Mouse (Mus musculus): ENCODE measurements at regions not wholly inside any gene's neighbourhood (a gene's known extent, or its start where the extent isn't known, plus 50 kb on each side); places are given as distances from the start of the nearest gene placed in this dataset.

- Histone ChIP-seq H3K9ac (ENCODE audit: low read length) (no peak overlapping the region), H3K4me1 (ENCODE audit: control insufficient read depth in 2 of 2, insufficient read depth in 2 of 2, low read length in 2 of 2) (no peaks in the 10 kb centered on the region), H3K36me3 (ENCODE audit: control insufficient read depth, insufficient read depth, low read length) (no peaks in the 10 kb centered on the region), H3K4me3 (ENCODE audit: control insufficient read depth in 1 of 2, insufficient read depth in 1 of 2, low read depth in 1 of 2, low read length in 2 of 2) (no peak overlapping the region), H3K27me3 (ENCODE audit: control insufficient read depth, insufficient read depth, low read length) (no peaks in the 10 kb centered on the region), H3K27ac (replicated peaks in 1 of 2; ENCODE audit: control insufficient read depth in 1 of 2, insufficient read depth in 1 of 2, low read depth in 2 of 2, low read length in 2 of 2) (no peak overlapping the region), H3K4me2 (ENCODE audit: low read length) (no peak overlapping the region), H3K9me3 (ENCODE audit: control insufficient read depth, low read length) (no peaks in the 10 kb centered on the region)
- WGBS = 76% methylated on average over 5 of the region's 5 CpGs
- ATAC-seq (ENCODE audit: insufficient number of reproducible peaks, insufficient read depth, low FRiP score, low read depth) = no peak
These were observed 252.4 kb downstream of the Isl1 start for GRCm38 (mm10) chr13:116056976-116057647.

GRCm38 (mm10) chr13:116056112-116056652 lies 253.3 kb downstream of the Isl1 start:
- Histone ChIP-seq H3K9me3 (ENCODE audit: control insufficient read depth, low read length) (no peaks in the 10 kb centered on the region), H3K4me1 (ENCODE audit: control insufficient read depth in 2 of 2, insufficient read depth in 2 of 2, low read length in 2 of 2) (no peaks in the 10 kb centered on the region), H3K9ac (ENCODE audit: low read length) (no peak overlapping the region), H3K27ac (replicated peaks in 1 of 2; ENCODE audit: control insufficient read depth in 1 of 2, insufficient read depth in 1 of 2, low read depth in 2 of 2, low read length in 2 of 2) (no peak overlapping the region), H3K36me3 (ENCODE audit: control insufficient read depth, insufficient read depth, low read length) (no peaks in the 10 kb centered on the region), H3K27me3 (ENCODE audit: control insufficient read depth, insufficient read depth, low read length) (no peaks in the 10 kb centered on the region), H3K4me2 (ENCODE audit: low read length) (no peak overlapping the region), H3K4me3 (ENCODE audit: control insufficient read depth in 1 of 2, insufficient read depth in 1 of 2, low read depth in 1 of 2, low read length in 2 of 2) (no peak overlapping the region)
- ATAC-seq (ENCODE audit: insufficient number of reproducible peaks, insufficient read depth, low FRiP score, low read depth) = no peak
- 72% methylated on average over 3 of the region's 3 CpGs for WGBS

- no peak for ATAC-seq (ENCODE audit: insufficient number of reproducible peaks, insufficient read depth, low FRiP score, low read depth)
- Histone ChIP-seq H3K36me3 (ENCODE audit: control insufficient read depth, insufficient read depth, low read length) (no peaks in the 10 kb centered on the region), H3K9me3 (ENCODE audit: control insufficient read depth, low read length) (no peaks in the 10 kb centered on the region), H3K27ac (replicated peaks in 1 of 2; ENCODE audit: control insufficient read depth in 1 of 2, insufficient read depth in 1 of 2, low read depth in 2 of 2, low read length in 2 of 2) (no peak overlapping the region), H3K4me3 (ENCODE audit: control insufficient read depth in 1 of 2, insufficient read depth in 1 of 2, low read depth in 1 of 2, low read length in 2 of 2) (no peak overlapping the region), H3K27me3 (ENCODE audit: control insufficient read depth, insufficient read depth, low read length) (no peaks in the 10 kb centered on the region), H3K4me1 (ENCODE audit: control insufficient read depth in 2 of 2, insufficient read depth in 2 of 2, low read length in 2 of 2) (no peaks in the 10 kb centered on the region), H3K9ac (ENCODE audit: low read length) (no peak overlapping the region), H3K4me2 (ENCODE audit: low read length) (no peak overlapping the region)
- 65% methylated on average over 4 of the region's 4 CpGs for WGBS
These were observed 273.3 kb downstream of the Isl1 start for GRCm38 (mm10) chr13:116036166-116036565.

- Histone ChIP-seq H3K27me3 (ENCODE audit: control insufficient read depth, insufficient read depth, low read length) (no peaks in the 10 kb centered on the region), H3K4me3 (ENCODE audit: control insufficient read depth in 1 of 2, insufficient read depth in 1 of 2, low read depth in 1 of 2, low read length in 2 of 2) (no peak overlapping the region), H3K9ac (ENCODE audit: low read length) (no peak overlapping the region), H3K36me3 (ENCODE audit: control insufficient read depth, insufficient read depth, low read length) (no peaks in the 10 kb centered on the region), H3K27ac (replicated peaks in 1 of 2; ENCODE audit: control insufficient read depth in 1 of 2, insufficient read depth in 1 of 2, low read depth in 2 of 2, low read length in 2 of 2) (no peak overlapping the region), H3K9me3 (ENCODE audit: control insufficient read depth, low read length) (no peaks in the 10 kb centered on the region), H3K4me2 (ENCODE audit: low read length) (no peak overlapping the region), H3K4me1 (ENCODE audit: control insufficient read depth in 2 of 2, insufficient read depth in 2 of 2, low read length in 2 of 2) (no peaks in the 10 kb centered on the region)
- ATAC-seq (ENCODE audit: insufficient number of reproducible peaks, insufficient read depth, low FRiP score, low read depth) = no peak
- WGBS = 47% methylated on average over 2 of the region's 2 CpGs
These were observed 279.3 kb downstream of the Isl1 start for GRCm38 (mm10) chr13:116030152-116030720.

- H3K36me3 ChIP-seq (ENCODE audit: control insufficient read depth, insufficient read depth, low read length) = no peaks in the 10 kb centered on the region
- no peaks in the 10 kb centered on the region for H3K9me3 ChIP-seq (ENCODE audit: control insufficient read depth, low read length)
- no peak for ATAC-seq (ENCODE audit: insufficient number of reproducible peaks, insufficient read depth, low FRiP score, low read depth)
- no peak overlapping the region for H3K27ac ChIP-seq (replicated peaks in 1 of 2; ENCODE audit: control insufficient read depth in 1 of 2, insufficient read depth in 1 of 2, low read depth in 2 of 2, low read length in 2 of 2)
- no peak overlapping the region for H3K9ac ChIP-seq (ENCODE audit: low read length)
- no peaks in the 10 kb centered on the region for H3K27me3 ChIP-seq (ENCODE audit: control insufficient read depth, insufficient read depth, low read length)
- 72% methylated on average over 2 of the region's 2 CpGs for WGBS
- H3K4me1 ChIP-seq (ENCODE audit: control insufficient read depth in 2 of 2, insufficient read depth in 2 of 2, low read length in 2 of 2) = no peaks in the 10 kb centered on the region
- no peak overlapping the region for H3K4me3 ChIP-seq (ENCODE audit: control insufficient read depth in 1 of 2, insufficient read depth in 1 of 2, low read depth in 1 of 2, low read length in 2 of 2)
- H3K4me2 ChIP-seq (ENCODE audit: low read length) = no peak overlapping the region
These were observed 280.9 kb downstream of the Isl1 start for GRCm38 (mm10) chr13:116028583-116028982.

GRCm38 (mm10) chr13:116027147-116027546 lies 282.3 kb downstream of the Isl1 start:
- H3K4me2 ChIP-seq (ENCODE audit: low read length) = no peak overlapping the region
- H3K27ac ChIP-seq (replicated peaks in 1 of 2; ENCODE audit: control insufficient read depth in 1 of 2, insufficient read depth in 1 of 2, low read depth in 2 of 2, low read length in 2 of 2) = no peak overlapping the region
- H3K4me3 ChIP-seq (ENCODE audit: control insufficient read depth in 1 of 2, insufficient read depth in 1 of 2, low read depth in 1 of 2, low read length in 2 of 2) = no peak overlapping the region
- H3K36me3 ChIP-seq (ENCODE audit: control insufficient read depth, insufficient read depth, low read length) = no peaks in the 10 kb centered on the region
- no peak for ATAC-seq (ENCODE audit: insufficient number of reproducible peaks, insufficient read depth, low FRiP score, low read depth)
- no peaks in the 10 kb centered on the region for H3K4me1 ChIP-seq (ENCODE audit: control insufficient read depth in 2 of 2, insufficient read depth in 2 of 2, low read length in 2 of 2)
- no peaks in the 10 kb centered on the region for H3K9me3 ChIP-seq (ENCODE audit: control insufficient read depth, low read length)
- no peak overlapping the region for H3K9ac ChIP-seq (ENCODE audit: low read length)
- no peaks in the 10 kb centered on the region for H3K27me3 ChIP-seq (ENCODE audit: control insufficient read depth, insufficient read depth, low read length)
- 76% methylated on average over 2 of the region's 2 CpGs for WGBS

- H3K36me3 ChIP-seq (ENCODE audit: control insufficient read depth, insufficient read depth, low read length) = no peaks in the 10 kb centered on the region
- no peaks in the 10 kb centered on the region for H3K27me3 ChIP-seq (ENCODE audit: control insufficient read depth, insufficient read depth, low read length)
- WGBS = 46% methylated on average over 5 of the region's 5 CpGs
- no peak for ATAC-seq (ENCODE audit: insufficient number of reproducible peaks, insufficient read depth, low FRiP score, low read depth)
- no peak overlapping the region for H3K4me3 ChIP-seq (ENCODE audit: control insufficient read depth in 1 of 2, insufficient read depth in 1 of 2, low read depth in 1 of 2, low read length in 2 of 2)
- no peak overlapping the region for H3K4me2 ChIP-seq (ENCODE audit: low read length)
- H3K9me3 ChIP-seq (ENCODE audit: control insufficient read depth, low read length) = no peaks in the 10 kb centered on the region
- no peak overlapping the region for H3K27ac ChIP-seq (replicated peaks in 1 of 2; ENCODE audit: control insufficient read depth in 1 of 2, insufficient read depth in 1 of 2, low read depth in 2 of 2, low read length in 2 of 2)
- no peak overlapping the region for H3K9ac ChIP-seq (ENCODE audit: low read length)
- no peaks in the 10 kb centered on the region for H3K4me1 ChIP-seq (ENCODE audit: control insufficient read depth in 2 of 2, insufficient read depth in 2 of 2, low read length in 2 of 2)
These were observed 291.6 kb downstream of the Isl1 start for GRCm38 (mm10) chr13:116017886-116018285.

- H3K9ac ChIP-seq (ENCODE audit: low read length) = no peak overlapping the region
- H3K4me1 ChIP-seq (ENCODE audit: control insufficient read depth in 2 of 2, insufficient read depth in 2 of 2, low read length in 2 of 2) = no peaks in the 10 kb centered on the region
- no peak overlapping the region for H3K4me3 ChIP-seq (ENCODE audit: control insufficient read depth in 1 of 2, insufficient read depth in 1 of 2, low read depth in 1 of 2, low read length in 2 of 2)
- 50% methylated on average over 1 of the region's 1 CpGs for WGBS
- no peaks in the 10 kb centered on the region for H3K36me3 ChIP-seq (ENCODE audit: control insufficient read depth, insufficient read depth, low read length)
- H3K9me3 ChIP-seq (ENCODE audit: control insufficient read depth, low read length) = no peaks in the 10 kb centered on the region
- no peak overlapping the region for H3K27ac ChIP-seq (replicated peaks in 1 of 2; ENCODE audit: control insufficient read depth in 1 of 2, insufficient read depth in 1 of 2, low read depth in 2 of 2, low read length in 2 of 2)
- no peak for ATAC-seq (ENCODE audit: insufficient number of reproducible peaks, insufficient read depth, low FRiP score, low read depth)
- H3K27me3 ChIP-seq (ENCODE audit: control insufficient read depth, insufficient read depth, low read length) = no peaks in the 10 kb centered on the region
- H3K4me2 ChIP-seq (ENCODE audit: low read length) = no peak overlapping the region
These were observed 305.8 kb downstream of the Isl1 start for GRCm38 (mm10) chr13:116003733-116004132.

Data from heart, embryonic 14.5 days (tissue).